Mouse (Mus musculus) forebrain, embryonic 10.5 days (tissue): ENCODE data around the gene Nfx1. TPM values are rescaled to one million over a fixed set of nuclear protein-coding genes. Genes with fewer than 3 reads are reported as not detected.

ENCODE experiments used
- DNase-seq: peaks from one replicate; pipeline ENCODE4 v3.0.0-alpha.2; 2017; ENCODE audit warnings: low spot score; ENCODE audit errors: extremely low spot score
- H3K27ac ChIP-seq: fragments of 300-500 bp; sonication (generic); 2 replicates; pipeline ENCODE4 v1.5.1; 2016; ENCODE audit warnings: mild to moderate bottlenecking
- H3K27me3 ChIP-seq: fragments of 300-500 bp; sonication (generic); 2 replicates; pipeline ENCODE4 v1.6.1; 2016; ENCODE audit warnings: mild to moderate bottlenecking; ENCODE audit not compliant: poor library complexity, severe bottlenecking
- H3K36me3 ChIP-seq: fragments of 300-500 bp; sonication (generic); replicated peaks from 2 replicates; pipeline ENCODE4 v1.6.1; 2016; ENCODE audit warnings: mild to moderate bottlenecking, moderate library complexity
- H3K4me1 ChIP-seq: fragments of 300-500 bp; sonication (generic); 2 replicates; pipeline ENCODE4 v1.6.1; 2016
- H3K4me3 ChIP-seq: fragments of 300-500 bp; sonication (generic); 2 replicates; pipeline ENCODE4 v1.5.1; 2016; ENCODE audit warnings: mild to moderate bottlenecking, moderate library complexity
- H3K9me3 ChIP-seq: fragments of 300-500 bp; sonication (generic); 2 replicates; pipeline ENCODE4 v1.6.1; 2016; ENCODE audit warnings: mild to moderate bottlenecking, moderate library complexity
- WGBS: fragments of 180-500 bp; shearing (Covaris S2); methylation state at CpG from one replicate; pipeline ENCODE4 v1.1.7; 2016; 5-methylcytosine and 5-hydroxymethylcytosine counted together
- polyA plus RNA-seq: library from polyadenylated mRNA; unstranded; fragments of >200 nt; fragmentation: Nextera tagmentation; extraction: Ambion mirVana; gene quantifications from 2 replicates; pipeline ENCODE4 v1.2.1, GENCODE M21; 2016

Nfx1 gene
- polyA plus RNA-seq, 1 experiment from 2014 or later: 104 TPM

GRCm38 (mm10) chr4:40983686-40984085 lies 13.0 kb downstream of the Nfx1 start:
- DNase-seq: no peak
- Histone ChIP-seq H3K27me3 (no peaks in the 10 kb centered on the region), H3K9me3 (no peaks in the 10 kb centered on the region), H3K4me1 (no peaks in the 10 kb centered on the region), H3K36me3 (peaks cover 100% of the 10 kb centered on the region), H3K27ac (no peak overlapping the region), H3K4me3 (no peak overlapping the region)
- WGBS: 85% methylated on average over 1 of the region's 1 CpGs

GRCm38 (mm10) chr4:40989633-40990032 lies 18.9 kb downstream of the Nfx1 start:
- no peak overlapping the region for H3K27ac ChIP-seq
- H3K4me1 ChIP-seq: no peaks in the 10 kb centered on the region
- peaks cover 100% of the 10 kb centered on the region for H3K36me3 ChIP-seq
- no peaks in the 10 kb centered on the region for H3K27me3 ChIP-seq
- WGBS: 90% methylated on average over 6 of the region's 6 CpGs
- H3K9me3 ChIP-seq: no peaks in the 10 kb centered on the region
- H3K4me3 ChIP-seq: no peak overlapping the region
- no peak for DNase-seq

GRCm38 (mm10) chr4:40996302-40996701 lies 25.6 kb downstream of the Nfx1 start:
- H3K36me3 ChIP-seq: peaks cover 100% of the 10 kb centered on the region
- WGBS: 94% methylated on average over 6 of the region's 6 CpGs
- DNase-seq: no peak
- no peaks in the 10 kb centered on the region for H3K4me1 ChIP-seq
- H3K4me3 ChIP-seq: no peak overlapping the region
- no peaks in the 10 kb centered on the region for H3K27me3 ChIP-seq
- H3K27ac ChIP-seq: no peak overlapping the region
- H3K9me3 ChIP-seq: no peaks in the 10 kb centered on the region

GRCm38 (mm10) chr4:40997916-40998315 lies 27.2 kb downstream of the Nfx1 start:
- H3K36me3 ChIP-seq: peaks cover 100% of the 10 kb centered on the region
- no peak for DNase-seq
- WGBS: 95% methylated on average over 4 of the region's 4 CpGs
- H3K27ac ChIP-seq: no peak overlapping the region
- no peaks in the 10 kb centered on the region for H3K9me3 ChIP-seq
- no peaks in the 10 kb centered on the region for H3K27me3 ChIP-seq
- no peaks in the 10 kb centered on the region for H3K4me1 ChIP-seq
- H3K4me3 ChIP-seq: no peak overlapping the region

GRCm38 (mm10) chr4:41000271-41000670 lies 29.6 kb downstream of the Nfx1 start:
- WGBS: 83% methylated on average over 1 of the region's 1 CpGs
- Histone ChIP-seq H3K9me3 (no peaks in the 10 kb centered on the region), H3K36me3 (peaks cover 100% of the 10 kb centered on the region)

GRCm38 (mm10) chr4:41000842-41001639 lies 30.3 kb downstream of the Nfx1 start:
- Histone ChIP-seq H3K4me1 (no peaks in the 10 kb centered on the region), H3K27ac (no peak overlapping the region), H3K27me3 (no peaks in the 10 kb centered on the region), H3K9me3 (no peaks in the 10 kb centered on the region), H3K4me3 (no peak overlapping the region), H3K36me3 (peaks cover 100% of the 10 kb centered on the region)
- 92% methylated on average over 9 of the region's 9 CpGs for WGBS
- no peak for DNase-seq

More at GRCm38 (mm10) chr4:41000271-41000670, 29.6 kb downstream of the Nfx1 start:
- Histone ChIP-seq H3K27me3 (no peaks in the 10 kb centered on the region), H3K27ac (no peak overlapping the region), H3K4me3 (no peak overlapping the region), H3K4me1 (no peaks in the 10 kb centered on the region)
- no peak for DNase-seq

GRCm38 (mm10) chr4:41013351-41013750 lies 42.6 kb downstream of the Nfx1 start:
- Histone ChIP-seq H3K4me3 (no peak overlapping the region), H3K4me1 (no peaks in the 10 kb centered on the region), H3K36me3 (peaks cover 97% of the 10 kb centered on the region), H3K27me3 (no peaks in the 10 kb centered on the region), H3K9me3 (no peaks in the 10 kb centered on the region), H3K27ac (no peak overlapping the region)
- WGBS: 89% methylated on average over 3 of the region's 3 CpGs
- DNase-seq: no peak

- H3K9me3 ChIP-seq: no peaks in the 10 kb centered on the region
- no peaks in the 10 kb centered on the region for H3K4me1 ChIP-seq
- WGBS: 94% methylated on average over 5 of the region's 5 CpGs
- H3K4me3 ChIP-seq: no peak overlapping the region
- H3K27ac ChIP-seq: no peak overlapping the region
- no peaks in the 10 kb centered on the region for H3K27me3 ChIP-seq
- peaks cover 92% of the 10 kb centered on the region for H3K36me3 ChIP-seq
- DNase-seq: no peak
These were observed 45.1 kb downstream of the Nfx1 start for GRCm38 (mm10) chr4:41015798-41016197.

- H3K4me3 ChIP-seq: no peak overlapping the region
- H3K27me3 ChIP-seq: no peaks in the 10 kb centered on the region
- DNase-seq: no peak
- peaks cover 83% of the 10 kb centered on the region for H3K36me3 ChIP-seq
- 90% methylated on average over 5 of the region's 5 CpGs for WGBS
- H3K27ac ChIP-seq: no peak overlapping the region
- H3K4me1 ChIP-seq: no peaks in the 10 kb centered on the region
- no peaks in the 10 kb centered on the region for H3K9me3 ChIP-seq
These were observed 50.4 kb downstream of the Nfx1 start for GRCm38 (mm10) chr4:41021094-41021493.

- Histone ChIP-seq H3K4me1 (peaks cover 3% of the 10 kb centered on the region; the same call in 1 of the 2 replicates), H3K36me3 (peaks cover 64% of the 10 kb centered on the region), H3K27me3 (no peaks in the 10 kb centered on the region), H3K27ac (no peak overlapping the region), H3K9me3 (no peaks in the 10 kb centered on the region), H3K4me3 (no peak overlapping the region)
- WGBS: 72% methylated on average over 8 of the region's 8 CpGs
- no peak for DNase-seq
These were observed 55.5 kb downstream of the Nfx1 start for GRCm38 (mm10) chr4:41026086-41026787.

- Histone ChIP-seq H3K4me1 (peaks cover 7% of the 10 kb centered on the region; the same call in 1 of the 2 replicates), H3K27me3 (no peaks in the 10 kb centered on the region), H3K9me3 (no peaks in the 10 kb centered on the region), H3K4me3 (no peak overlapping the region), H3K36me3 (peaks cover 49% of the 10 kb centered on the region), H3K27ac (no peak overlapping the region)
- 91% methylated on average over 3 of the region's 3 CpGs for WGBS
- no peak for DNase-seq
These were observed 57.2 kb downstream of the Nfx1 start for GRCm38 (mm10) chr4:41027872-41028271.

- 84% methylated on average over 4 of the region's 4 CpGs for WGBS
- Histone ChIP-seq H3K9me3 (no peaks in the 10 kb centered on the region), H3K36me3 (peaks cover 46% of the 10 kb centered on the region), H3K4me1 (peaks cover 7% of the 10 kb centered on the region; the same call in 1 of the 2 replicates), H3K4me3 (no peak overlapping the region), H3K27ac (no peak overlapping the region), H3K27me3 (no peaks in the 10 kb centered on the region)
- DNase-seq: no peak
These were observed 57.6 kb downstream of the Nfx1 start for GRCm38 (mm10) chr4:41028272-41028671.

GRCm38 (mm10) chr4:41029372-41029771 lies 58.7 kb downstream of the Nfx1 start:
- 93% methylated on average over 5 of the region's 5 CpGs for WGBS
- no peak for DNase-seq
- H3K4me1 ChIP-seq: peaks cover 7% of the 10 kb centered on the region; the same call in 1 of the 2 replicates
- H3K36me3 ChIP-seq: peaks cover 35% of the 10 kb centered on the region
- H3K27ac ChIP-seq: no peak overlapping the region
- H3K27me3 ChIP-seq: no peaks in the 10 kb centered on the region
- H3K9me3 ChIP-seq: no peaks in the 10 kb centered on the region
- H3K4me3 ChIP-seq: no peak overlapping the region
